ENCODE assay signal across 30 mouse cellular contexts in the genomic region with DNA sequence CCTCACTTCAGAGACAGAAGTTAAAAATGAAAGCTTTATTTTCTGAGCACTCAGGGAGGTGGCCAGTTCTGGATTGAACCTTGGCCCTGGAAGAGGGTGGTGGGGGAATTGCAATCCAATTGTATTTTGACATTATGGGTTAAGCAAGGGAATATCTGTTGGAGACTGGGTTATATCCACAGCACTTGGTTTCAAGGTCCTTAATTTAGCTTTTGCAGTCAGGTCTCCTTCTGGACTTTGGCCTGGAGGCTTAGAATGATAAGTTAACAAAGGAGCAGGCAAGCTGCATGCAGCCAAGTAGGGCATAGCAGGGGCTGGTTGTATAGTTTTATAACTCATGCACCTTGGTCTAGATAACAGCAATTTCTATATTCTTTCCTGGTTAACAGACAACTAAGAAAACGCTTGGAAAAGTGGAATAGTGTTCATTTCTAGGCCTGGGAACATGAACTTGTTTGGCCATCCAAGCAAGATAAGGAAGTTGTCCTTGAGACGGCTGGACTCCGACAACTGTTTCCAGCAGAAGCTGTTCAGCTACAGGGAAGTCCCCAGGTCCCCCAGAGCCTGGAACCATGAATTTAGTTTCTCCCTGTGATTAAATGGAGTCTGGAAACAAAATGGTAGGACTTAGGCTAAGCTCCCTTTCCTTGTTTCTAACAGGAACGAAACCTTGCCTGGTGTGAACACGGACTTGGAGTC. TPM values are rescaled to one million over a fixed set of nuclear protein-coding genes. Genes with fewer than 3 reads are reported as not detected.
DNase-seq lines count a peak whose midpoint lies in the region; ATAC-seq and TF ChIP-seq lines count a peak whose summit lies in the region.
"Had no signal": no experiment of that assay in that cellular context is flagged by ENCODE, and none has a peak within 500 bp of the region (broad histone marks: within the 10 kb centered on the region; RNA-seq: fewer than 3 reads in every experiment).

No protein-coding gene starts in this region.

- no peak overlapping the region for H3K4me2 ChIP-seq in liver, postnatal 0 days (ENCODE audit: low read depth, low read length)
- no peak overlapping the region for H3K4me2 ChIP-seq in liver, embryonic 11.5 days
- H3K4me2 ChIP-seq in forebrain, embryonic 14.5 days (ENCODE audit: low read length) = no peak overlapping the region
- H3K4me2 ChIP-seq: forebrain, embryonic 13.5 days; heart, embryonic 12.5 days; limb, embryonic 12.5 days; lung, embryonic 15.5 days; neural tube, embryonic 12.5 days had no signal

- DNase-seq in heart, adult 11 months = peak; percentile 87
- DNase-seq in heart, postnatal 4 days = no peak
- DNase-seq in liver, postnatal 0 days = no peak
- no peak for DNase-seq in liver, embryonic 11.5 days (ENCODE audit: low spot score)
- peak; percentile 84 for DNase-seq in large intestine, adult 2 months (ENCODE audit: low read depth, low spot score)
- DNase-seq in yolk sac, embryonic 10.5 days (ENCODE audit: low spot score) = peak; percentile 71
- DNase-seq in forebrain, embryonic 14.5 days (ENCODE audit: low spot score) = no peak
- no peak for DNase-seq in thymus, postnatal 14 days
- DNase-seq: cerebellum, adult 9-10 months; heart, postnatal 10 days; right cerebral cortex, adult 18-20 months; right cerebral cortex, postnatal 4 days; thymus, postnatal 25 days had no signal

- H3K4me1 ChIP-seq in liver, postnatal 0 days (ENCODE audit: insufficient read depth) = no peaks in the 10 kb centered on the region; the same call in 1 of the 2 replicates
- H3K4me1 ChIP-seq in liver, embryonic 11.5 days (replicated peaks; ENCODE audit: control insufficient read depth, insufficient read depth, low read length) = no peaks in the 10 kb centered on the region
- no peaks in the 10 kb centered on the region for H3K4me1 ChIP-seq in forebrain, embryonic 14.5 days (ENCODE audit: control insufficient read depth, insufficient read depth, low read length)
- H3K4me1 ChIP-seq: forebrain, embryonic 13.5 days; heart, embryonic 12.5 days; limb, embryonic 12.5 days; lung, embryonic 15.5 days; neural tube, embryonic 12.5 days had no signal

- TF ChIP-seq EP300 in liver, postnatal 0 days (IDR thresholded peaks at IDR 0.05; ENCODE audit: low read depth) = no peak

- no peaks in the 10 kb centered on the region for H3K9me3 ChIP-seq in liver, postnatal 0 days (ENCODE audit: low read length)
- H3K9me3 ChIP-seq in liver, embryonic 11.5 days (ENCODE audit: control insufficient read depth, low read length) = no peaks in the 10 kb centered on the region
- H3K9me3 ChIP-seq in forebrain, embryonic 14.5 days (replicated peaks; ENCODE audit: control insufficient read depth, low read length) = no peaks in the 10 kb centered on the region
- H3K9me3 ChIP-seq: forebrain, embryonic 13.5 days; heart, embryonic 12.5 days; limb, embryonic 12.5 days; lung, embryonic 15.5 days; neural tube, embryonic 12.5 days had no signal

- H3K27ac ChIP-seq in liver, postnatal 0 days (ENCODE audit: low read depth) = peak overlapping the region; percentile 36; the same call in 1 of the 2 replicates
- H3K27ac ChIP-seq in liver, embryonic 11.5 days (ENCODE audit: low read depth, low read length) = no peak overlapping the region
- no peak overlapping the region for H3K27ac ChIP-seq in forebrain, embryonic 14.5 days (ENCODE audit: low read depth, low read length)
- H3K27ac ChIP-seq: forebrain, embryonic 13.5 days; hindbrain, postnatal 0 days; limb, embryonic 12.5 days; liver, embryonic 14.5 days; lung, embryonic 15.5 days; neural tube, embryonic 12.5 days had no signal

- H3K4me3 ChIP-seq in liver, postnatal 0 days (ENCODE audit: low read depth, low read length) = no peak overlapping the region
- H3K4me3 ChIP-seq in liver, embryonic 11.5 days (ENCODE audit: low read depth, low read length) = no peak overlapping the region
- no peak overlapping the region for H3K4me3 ChIP-seq in forebrain, embryonic 14.5 days (ENCODE audit: low read depth, low read length)
- H3K4me3 ChIP-seq: forebrain, embryonic 13.5 days; heart, embryonic 12.5 days; limb, embryonic 12.5 days; lung, embryonic 15.5 days; neural tube, embryonic 12.5 days had no signal

- no peaks in the 10 kb centered on the region for H3K27me3 ChIP-seq in liver, postnatal 0 days (ENCODE audit: insufficient read depth, low read length)
- H3K27me3 ChIP-seq in liver, embryonic 11.5 days (replicated peaks; ENCODE audit: control insufficient read depth, insufficient read depth, low read length) = no peaks in the 10 kb centered on the region
- H3K27me3 ChIP-seq in forebrain, embryonic 14.5 days (replicated peaks; ENCODE audit: control insufficient read depth, insufficient read depth, low read length) = no peaks in the 10 kb centered on the region
- H3K27me3 ChIP-seq: forebrain, embryonic 13.5 days; heart, embryonic 12.5 days; limb, embryonic 12.5 days; lung, embryonic 15.5 days; neural tube, embryonic 12.5 days; Patski had no signal

- peak; percentile 59 for ATAC-seq in liver, postnatal 0 days
- ATAC-seq in liver, embryonic 11.5 days (replicated peaks; ENCODE audit: low FRiP score) = no peak
- no peak for ATAC-seq in forebrain, embryonic 14.5 days
- ATAC-seq: CD4-positive, CD25-positive, alpha-beta regulatory T cell, adult 4 months; forebrain, embryonic 13.5 days; hindbrain, postnatal 0 days; Patski had no signal

- WGBS in liver, postnatal 0 days (ENCODE audit: insufficient replicate concordance) = 58% methylated on average over 5 of the region's 5 CpGs
- WGBS in liver, embryonic 11.5 days = 80% methylated on average over 5 of the region's 5 CpGs
- 28% methylated on average over 5 of the region's 5 CpGs for WGBS in large intestine, adult 2 months
- WGBS in forebrain, embryonic 14.5 days = 88% methylated on average over 5 of the region's 5 CpGs

- H3K9ac ChIP-seq in liver, postnatal 0 days (replicated peaks) = no peak overlapping the region
- no peak overlapping the region for H3K9ac ChIP-seq in liver, embryonic 11.5 days (ENCODE audit: low read depth, low read length)
- no peak overlapping the region for H3K9ac ChIP-seq in forebrain, embryonic 14.5 days (ENCODE audit: low read length)
- H3K9ac ChIP-seq: forebrain, embryonic 13.5 days; heart, embryonic 12.5 days; limb, embryonic 12.5 days; liver, embryonic 14.5 days; lung, embryonic 15.5 days; neural tube, embryonic 12.5 days had no signal

- no peak for TF ChIP-seq CTCF in liver, postnatal 0 days (IDR thresholded peaks at IDR 0.05; ENCODE audit: low read depth)

- H3K36me3 ChIP-seq in liver, postnatal 0 days (replicated peaks; ENCODE audit: insufficient read depth, low read length) = no peaks in the 10 kb centered on the region
- no peaks in the 10 kb centered on the region for H3K36me3 ChIP-seq in liver, embryonic 11.5 days (ENCODE audit: control insufficient read depth, insufficient read depth, low read length)
- H3K36me3 ChIP-seq in forebrain, embryonic 14.5 days (ENCODE audit: control insufficient read depth, insufficient read depth, low read length) = no peaks in the 10 kb centered on the region
- H3K36me3 ChIP-seq: heart, embryonic 12.5 days; limb, embryonic 12.5 days; lung, embryonic 15.5 days; neural tube, embryonic 12.5 days had no signal

RNA-seq across cellular contexts. Expression of a gene that starts 28.7 kb away (rescaled TPM):
- total RNA-seq in heart, postnatal 4 days (2021) = 10 to 100 TPM; 66.9 to 69.8 TPM
- 0.12 TPM in 1 of 2 replicates, not detected in the other for polyA plus RNA-seq in liver, postnatal 0 days (2015; fragmentation: Nextera tagmentation; extraction: Ambion mirVana)
- not detected in 2 replicates for polyA plus RNA-seq in liver, embryonic 11.5 days (2014; fragmentation: Nextera tagmentation; extraction: Ambion mirVana)
- polyA plus RNA-seq in large intestine, adult 2 months (2012; rRNA removed) = 6.8 and 9.8 TPM in 2 replicates
- polyA plus RNA-seq in forebrain, embryonic 14.5 days (2014; fragmentation: Nextera tagmentation; extraction: Ambion mirVana) = not detected in 2 replicates
- total RNA-seq: granulocyte monocyte progenitor cell, adult 5-6 weeks had no signal
- polyA plus RNA-seq: CD4-positive, CD25-positive, alpha-beta regulatory T cell, adult 4 months; forebrain, embryonic 13.5 days; hindbrain, embryonic 11.5 days; hindbrain, postnatal 0 days; midbrain, embryonic 14.5 days; neural tube, embryonic 12.5 days had no signal

RNA-seq across cellular contexts. Expression of a gene that starts 30.0 kb away (rescaled TPM):
- 1 to 10 TPM; 1.8 to 2.5 TPM for total RNA-seq in heart, postnatal 4 days (2021)
- polyA plus RNA-seq in liver, postnatal 0 days (2015; fragmentation: Nextera tagmentation; extraction: Ambion mirVana) = 5.1 and 6.1 TPM in 2 replicates
- 1.8 and 1.9 TPM in 2 replicates for polyA plus RNA-seq in liver, embryonic 11.5 days (2014; fragmentation: Nextera tagmentation; extraction: Ambion mirVana)
- polyA plus RNA-seq in large intestine, adult 2 months (2012; rRNA removed) = 10.1 and 14.0 TPM in 2 replicates
- 0.22 and 0.41 TPM in 2 replicates for polyA plus RNA-seq in forebrain, embryonic 14.5 days (2014; fragmentation: Nextera tagmentation; extraction: Ambion mirVana)
- polyA plus RNA-seq: Patski had no signal

RNA-seq across cellular contexts. Expression of a gene that starts 30.0 kb away (rescaled TPM):
- not detected for total RNA-seq in heart, postnatal 4 days (2021)
- 0.51 TPM in 1 of 2 replicates, not detected in the other for polyA plus RNA-seq in liver, postnatal 0 days (2015; fragmentation: Nextera tagmentation; extraction: Ambion mirVana)
- polyA plus RNA-seq in liver, embryonic 11.5 days (2014; fragmentation: Nextera tagmentation; extraction: Ambion mirVana) = not detected in 2 replicates
- 0.02 and 0.04 TPM in 2 replicates for polyA plus RNA-seq in large intestine, adult 2 months (2012; rRNA removed)
- polyA plus RNA-seq in forebrain, embryonic 14.5 days (2014; fragmentation: Nextera tagmentation; extraction: Ambion mirVana) = not detected in 2 replicates
- total RNA-seq: adrenal gland, postnatal 36 days; ES-E14; gastrocnemius, adult 8-10 months; granulocyte monocyte progenitor cell, adult 5-6 weeks; heart, postnatal 10 days; hindbrain, postnatal 0 days; megakaryocyte-erythroid progenitor cell, adult 5-6 weeks had no signal
- polyA plus RNA-seq: CD4-positive, CD25-positive, alpha-beta regulatory T cell, adult 4 months; embryonic facial prominence, embryonic 14.5 days; forebrain, embryonic 13.5 days; heart, embryonic 12.5 days; hindbrain, embryonic 11.5 days; hindbrain, postnatal 0 days; limb, embryonic 12.5 days; lung, embryonic 15.5 days; midbrain, embryonic 14.5 days; neural tube, embryonic 12.5 days; Patski had no signal

RNA-seq across cellular contexts. Expression of a gene that starts 38.8 kb away (rescaled TPM):
- 10 to 100 TPM; 28.1 to 31.9 TPM for total RNA-seq in heart, postnatal 4 days (2021)
- polyA plus RNA-seq in liver, postnatal 0 days (2015; fragmentation: Nextera tagmentation; extraction: Ambion mirVana) = 25.8 TPM in 2 replicates
- 46.3 and 51.1 TPM in 2 replicates for polyA plus RNA-seq in liver, embryonic 11.5 days (2014; fragmentation: Nextera tagmentation; extraction: Ambion mirVana)
- 928 and 1,122 TPM in 2 replicates for polyA plus RNA-seq in large intestine, adult 2 months (2012; rRNA removed)
- polyA plus RNA-seq in forebrain, embryonic 14.5 days (2014; fragmentation: Nextera tagmentation; extraction: Ambion mirVana) = 7.1 and 11.5 TPM in 2 replicates

Comparison
In these comparisons a context has a peak if more than half of its experiments do, and no peak if none do; other contexts are left out.
1. DNase-seq: peak in heart, adult 11 months (single experiment), large intestine, adult 2 months (single experiment) and yolk sac, embryonic 10.5 days (single experiment); none in heart, postnatal 4 days (single experiment), liver, postnatal 0 days (single experiment), liver, embryonic 11.5 days (single experiment), forebrain, embryonic 14.5 days (single experiment) and thymus, postnatal 14 days (single experiment).